Mouse (Mus musculus): ENCODE data around the gene Fkbp15.

DNA sequence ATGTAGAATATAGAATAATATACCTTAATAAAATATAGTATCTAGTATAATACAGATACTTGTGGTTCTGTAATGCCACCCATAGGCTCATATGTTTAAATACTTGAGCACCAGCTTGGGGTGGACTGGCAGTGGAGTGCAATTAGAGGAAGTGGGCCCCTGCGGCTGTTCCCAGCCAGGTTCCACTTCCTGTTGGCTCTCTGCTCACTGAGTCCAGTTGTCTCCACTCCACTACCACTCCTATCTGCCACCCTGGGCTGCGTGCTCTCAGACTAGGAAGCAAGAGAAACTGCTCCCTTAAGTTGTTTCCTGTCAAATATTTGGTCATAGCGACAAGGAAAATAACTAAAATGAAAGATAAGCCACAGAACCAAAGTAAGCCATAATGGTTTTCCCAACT lies 37.7 kb downstream of the Fkbp15 start:
- TF ChIP-seq CTCF (conservative IDR thresholded peaks at IDR 0.05; ENCODE audit: insufficient read depth, insufficient read length, low read depth, low read length) (no peak), POLR2A (IDR thresholded peaks at IDR 0.05; ENCODE audit: low read depth, low read length) (no peak)

Measured in kidney, adult 2 months (tissue).